Mouse (Mus musculus) cortical plate, adult 2 months (tissue): ENCODE data around the gene Mab21l3. TPM values are rescaled to one million over a fixed set of nuclear protein-coding genes. Genes with fewer than 3 reads are reported as not detected.

ENCODE experiments used
- H3K27ac ChIP-seq: fragments of 200-500 bp; 2 replicates; pipeline ENCODE4 v1.5.1; 2012; ENCODE audit warnings: low read length, control low read depth, inconsistent platforms; ENCODE audit not compliant: insufficient read depth
- H3K4me1 ChIP-seq: fragments of 200-500 bp; 2 replicates; pipeline ENCODE4 v1.6.1; 2011; ENCODE audit warnings: low read length; ENCODE audit not compliant: control insufficient read depth, insufficient read depth
- H3K4me3 ChIP-seq: fragments of 200-500 bp; 2 replicates; pipeline ENCODE4 v1.5.1; 2011; ENCODE audit warnings: mild to moderate bottlenecking, low read length, control low read depth; ENCODE audit not compliant: insufficient read depth
- CTCF ChIP-seq: fragments of 200-500 bp; IDR thresholded peaks from 2 replicates; pipeline ENCODE4 v1.5.1; 2011; ENCODE audit warnings: mild to moderate bottlenecking, control low read depth, low read length; ENCODE audit not compliant: insufficient read depth; ENCODE audit errors: extremely low read depth
- POLR2A ChIP-seq: fragments of 200-500 bp; IDR thresholded peaks from 2 replicates; pipeline ENCODE4 v1.6.1; 2011; ENCODE audit warnings: mild to moderate bottlenecking, low read length, control low read depth; ENCODE audit not compliant: insufficient read depth; ENCODE audit errors: extremely low read depth
- polyA plus RNA-seq: library from polyadenylated mRNA; depleted of rRNA; stranded (reverse); fragments of >200 nt; gene quantifications from 2 replicates; pipeline ENCODE4 v1.2.3, GENCODE M21; 2012

Mab21l3 gene
- polyA plus RNA-seq, 1 experiment = 0.15 TPM

DNA sequence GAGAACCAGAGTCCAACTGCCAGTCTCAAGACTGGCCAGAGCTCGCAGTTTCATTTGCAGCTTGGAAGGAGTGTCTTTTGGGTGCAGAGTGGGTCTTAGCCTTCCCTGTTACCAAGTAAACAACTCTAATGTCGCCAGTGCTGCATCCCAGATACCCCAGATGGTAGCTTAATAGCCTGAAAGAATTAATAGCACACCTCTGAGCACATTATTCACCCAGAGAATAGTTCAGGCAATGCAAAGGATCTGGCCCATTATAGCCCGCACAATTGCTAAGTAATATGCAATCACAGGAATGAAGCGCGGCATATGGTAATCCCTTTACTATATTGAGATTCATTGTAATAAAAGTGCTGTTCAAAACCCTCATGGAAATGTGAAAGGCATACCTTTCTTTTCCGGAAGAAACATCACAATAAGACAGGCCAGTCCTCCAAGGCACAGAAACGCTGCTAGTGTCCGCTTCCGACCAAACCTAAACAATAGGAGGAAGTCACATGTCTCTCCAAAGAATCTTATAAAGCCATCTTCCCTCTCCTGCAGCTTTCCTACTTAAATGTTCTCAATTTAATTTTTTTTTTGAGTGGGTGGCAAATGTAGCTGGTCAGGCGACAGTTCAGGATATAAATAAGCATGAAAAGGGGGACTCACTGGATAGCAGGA lies 26.6 kb upstream of the Mab21l3 start:
- no peak overlapping the region for H3K27ac ChIP-seq
- no peak overlapping the region for H3K4me3 ChIP-seq
- TF ChIP-seq CTCF = no peak
- TF ChIP-seq POLR2A = no peak
- H3K4me1 ChIP-seq = no peaks in the 10 kb centered on the region

DNA sequence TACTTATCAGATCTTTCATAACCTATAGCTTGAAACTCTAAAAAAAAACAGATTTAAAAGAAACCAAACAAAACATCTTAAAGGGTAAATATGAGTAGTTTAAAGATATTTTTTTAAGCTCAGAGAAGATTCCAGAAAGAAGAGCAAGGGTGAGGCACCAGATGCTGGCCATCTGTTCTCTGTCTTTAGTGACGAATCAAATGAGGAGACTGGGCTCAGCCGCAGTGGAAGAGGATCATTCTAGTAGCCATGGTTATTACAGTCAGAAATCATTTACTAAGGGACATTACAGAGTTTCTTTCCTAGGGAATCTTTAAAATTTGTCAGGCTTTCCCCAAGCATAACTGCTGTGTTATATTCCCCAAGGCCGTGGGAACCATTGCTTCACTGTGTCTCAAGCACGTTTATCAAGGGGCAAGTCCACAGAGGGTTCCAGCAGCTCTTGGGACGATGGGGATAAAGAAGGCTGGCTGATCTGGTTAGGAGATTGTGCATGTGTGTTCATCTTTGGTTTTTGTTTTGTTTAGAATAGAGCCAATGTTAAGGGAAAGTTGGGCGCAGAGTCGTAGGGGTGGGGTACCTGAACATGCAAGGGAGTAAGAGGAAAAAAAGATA lies 24.4 kb upstream of the Mab21l3 start:
- no peak overlapping the region for H3K4me3 ChIP-seq
- H3K4me1 ChIP-seq = no peaks in the 10 kb centered on the region
- TF ChIP-seq CTCF (no peak), POLR2A (no peak)
- H3K27ac ChIP-seq = no peak overlapping the region

DNA sequence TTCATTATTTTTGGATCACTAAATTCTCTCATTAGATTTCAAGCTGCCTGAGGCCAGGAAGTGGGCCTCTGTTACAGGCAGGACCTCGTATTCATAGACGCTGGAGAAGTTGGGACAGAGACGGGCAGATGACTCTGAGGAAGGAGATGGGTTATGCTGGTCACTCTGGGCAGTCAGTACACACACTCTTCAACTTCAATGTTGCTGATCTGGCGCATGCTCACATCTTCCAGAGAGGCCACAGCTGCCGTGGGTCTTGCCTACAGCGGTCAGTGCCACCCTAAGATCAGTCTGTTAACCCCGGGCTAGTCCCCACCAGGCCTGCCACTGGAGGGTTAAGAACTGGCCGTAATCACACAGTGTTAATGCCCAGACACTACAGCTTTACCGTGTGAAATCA lies 23.2 kb upstream of the Mab21l3 start:
- H3K4me1 ChIP-seq = 0 out of 2 replicates have a peak, but pooled peaks cover 2% of the 10 kb centered on the region
- no peak overlapping the region for H3K4me3 ChIP-seq
- TF ChIP-seq POLR2A (no peak), CTCF (no peak)
- H3K27ac ChIP-seq = no peak overlapping the region

DNA sequence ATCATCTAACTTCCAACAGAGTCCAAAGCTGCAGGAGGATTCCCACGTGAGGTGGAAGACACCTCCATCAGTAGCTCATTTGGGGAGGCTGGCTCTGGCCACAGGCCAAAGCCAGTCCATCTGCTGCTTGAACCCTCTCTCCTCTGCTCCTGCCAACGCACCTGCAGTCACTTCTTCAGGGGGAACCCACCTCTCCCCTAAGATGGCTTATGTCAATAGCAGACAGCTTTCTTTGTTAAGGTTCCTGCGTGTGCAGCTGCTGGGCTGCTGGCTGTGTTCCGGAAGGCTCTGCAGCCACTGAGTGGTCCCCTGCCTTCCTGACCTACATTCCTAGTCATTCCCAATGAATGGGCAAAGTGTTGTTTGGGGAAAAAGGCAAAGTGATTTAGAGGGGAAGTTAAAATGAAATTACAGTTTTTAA lies 18.3 kb upstream of the Mab21l3 start:
- Histone ChIP-seq H3K4me3 (no peak overlapping the region), H3K27ac (no peak overlapping the region), H3K4me1 (0 out of 2 replicates have a peak, but pooled peaks cover 2% of the 10 kb centered on the region)
- TF ChIP-seq CTCF (no peak), POLR2A (no peak)

- H3K27ac ChIP-seq = no peak overlapping the region
- no peak overlapping the region for H3K4me3 ChIP-seq
- no peaks in the 10 kb centered on the region for H3K4me1 ChIP-seq
- TF ChIP-seq CTCF (no peak), POLR2A (no peak)
Observed at GRCm38 (mm10) chr3:101861856-101862255, 13.1 kb upstream of the Mab21l3 start.

- TF ChIP-seq POLR2A = 0 out of 2 replicates have a peak, but pooled peaks have one; percentile 27
- no peak for TF ChIP-seq CTCF
Observed at GRCm38 (mm10) chr3:101860151-101860550, 11.4 kb upstream of the Mab21l3 start.

DNA sequence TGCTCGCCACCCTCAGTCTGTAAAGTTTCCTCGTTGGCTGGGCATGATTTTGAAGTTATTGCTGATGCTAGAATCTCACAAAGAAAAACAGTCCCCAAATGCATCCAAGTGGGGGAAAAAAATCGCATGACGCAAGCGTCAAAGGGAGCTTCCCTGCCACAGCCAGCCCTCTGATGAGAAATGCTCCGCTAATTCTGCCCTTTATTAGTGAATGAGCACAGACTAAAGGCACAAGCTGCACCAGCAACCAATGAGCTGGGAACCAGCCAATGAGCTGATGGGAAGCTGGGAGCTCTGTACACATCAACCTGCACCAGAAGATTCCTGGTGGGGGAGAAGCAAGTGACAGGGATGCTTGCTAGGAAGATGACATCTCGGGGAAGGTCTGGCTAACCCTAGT lies 11.0 kb upstream of the Mab21l3 start:
- TF ChIP-seq POLR2A (no peak), CTCF (no peak)
- no peak overlapping the region for H3K27ac ChIP-seq
- H3K4me3 ChIP-seq = no peak overlapping the region
- H3K4me1 ChIP-seq = no peaks in the 10 kb centered on the region

More at GRCm38 (mm10) chr3:101860151-101860550, 11.4 kb upstream of the Mab21l3 start:
- H3K4me3 ChIP-seq = no peak overlapping the region
- H3K27ac ChIP-seq = no peak overlapping the region
- no peaks in the 10 kb centered on the region for H3K4me1 ChIP-seq

- H3K27ac ChIP-seq = no peak overlapping the region
- no peak overlapping the region for H3K4me3 ChIP-seq
- TF ChIP-seq CTCF (no peak), POLR2A (no peak)
- H3K4me1 ChIP-seq = no peaks in the 10 kb centered on the region
Observed at GRCm38 (mm10) chr3:101854075-101854474, 5.3 kb upstream of the Mab21l3 start.

- Histone ChIP-seq H3K4me1 (no peaks in the 10 kb centered on the region), H3K27ac (no peak overlapping the region), H3K4me3 (no peak overlapping the region)
- no peak for TF ChIP-seq CTCF
- no peak for TF ChIP-seq POLR2A
Observed at GRCm38 (mm10) chr3:101851363-101851762, 2.6 kb upstream of the Mab21l3 start.

DNA sequence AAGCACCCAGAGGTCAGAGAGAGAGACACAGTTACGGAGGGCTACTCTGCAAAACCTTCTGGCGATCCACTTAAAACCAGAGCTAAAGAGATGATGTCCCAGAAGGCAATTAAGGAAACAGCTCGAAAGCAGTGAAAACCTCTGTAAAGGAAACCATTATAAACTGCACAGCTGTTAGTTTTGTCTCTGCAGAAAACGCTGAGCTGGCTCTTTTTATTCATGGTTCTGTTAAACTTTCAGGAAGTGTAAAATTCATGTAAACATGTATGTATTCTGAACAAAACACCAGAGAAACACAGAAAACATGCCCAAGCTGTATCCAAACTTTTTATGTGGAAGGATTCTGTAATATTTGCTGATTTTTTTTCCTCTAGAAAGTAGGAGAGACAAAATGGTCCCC lies 2.7 kb downstream of the Mab21l3 start:
- H3K4me1 ChIP-seq = no peaks in the 10 kb centered on the region
- TF ChIP-seq CTCF (no peak), POLR2A (no peak)
- no peak overlapping the region for H3K27ac ChIP-seq
- H3K4me3 ChIP-seq = no peak overlapping the region
